Mouse (Mus musculus): ENCODE results near the gene Gm13290. TPM values are rescaled to one million over a fixed set of nuclear protein-coding genes. Genes with fewer than 3 reads are reported as not detected.
"Not testable (repeated sequence)": the region's sequence is repeated elsewhere in the genome, so short reads cannot be mapped to it uniquely, and the experiment has no call there.

The Gm13290 gene
- total and polyA plus RNA-seq, 3 experiments: not detected

- H3K9ac ChIP-seq (ENCODE audit: insufficient read depth, low read depth); H3K36me3 ChIP-seq (replicated peaks in 1 of 2; ENCODE audit: control insufficient read depth in 1 of 2, insufficient read depth in 1 of 2, low read length in 1 of 2); H3K9me3 ChIP-seq (replicated peaks; ENCODE audit: low read length); dilution Hi-C loops (cut with MboI; ENCODE audit: extremely low pct_ligation_motif_present, extremely low pct_unique_long_range_greater_than_20kb, low sequenced_read_pairs); H3K4me1 ChIP-seq (ENCODE audit: control insufficient read depth in 1 of 2, insufficient read depth in 2 of 2); H3K27ac ChIP-seq (ENCODE audit: insufficient read depth, low read depth); in situ Hi-C loops (cut with MboI; ENCODE audit: low pct_ligation_motif_present, low pct_unique_long_range_greater_than_20kb, low sequenced_read_pairs); H3K79me2 ChIP-seq (replicated peaks; ENCODE audit: control insufficient read depth, extremely low read depth, insufficient read depth, poor library complexity, severe bottlenecking); DNase-seq (ENCODE audit: extremely low read depth); H3K4me3 ChIP-seq (replicated peaks in 1 of 3; ENCODE audit: low read depth in 2 of 3, low read length in 2 of 3, poor library complexity in 1 of 3): not testable (repeated sequence)
- H3K27me3 ChIP-seq (replicated peaks): peaks cover 11% of the 10 kb centered on the region
- peak within 1 kb of the TSS; percentile 32; the same call in 1 of the 2 replicates for H3K4me2 ChIP-seq (ENCODE audit: insufficient read depth, low read depth, poor library complexity, severe bottlenecking)
These were observed 29.3 kb downstream of the Gm13290 start, which contains the start of gene Gm13287 for GRCm38 (mm10) chr4:88802954-88803353. Gm13287 (plus strand) TSS chr4:88803254.

- in situ Hi-C loops (cut with MboI; ENCODE audit: low pct_ligation_motif_present, low pct_unique_long_range_greater_than_20kb, low sequenced_read_pairs); H3K9me3 ChIP-seq (replicated peaks; ENCODE audit: low read length); dilution Hi-C loops (cut with MboI; ENCODE audit: extremely low pct_ligation_motif_present, extremely low pct_unique_long_range_greater_than_20kb, low sequenced_read_pairs); H3K79me2 ChIP-seq (replicated peaks; ENCODE audit: control insufficient read depth, extremely low read depth, insufficient read depth, poor library complexity, severe bottlenecking); H3K4me1 ChIP-seq (ENCODE audit: control insufficient read depth in 1 of 2, insufficient read depth in 2 of 2); DNase-seq (ENCODE audit: extremely low read depth); H3K27ac ChIP-seq (ENCODE audit: insufficient read depth, low read depth); H3K36me3 ChIP-seq (replicated peaks in 1 of 2; ENCODE audit: control insufficient read depth in 1 of 2, insufficient read depth in 1 of 2, low read length in 1 of 2); H3K4me2 ChIP-seq (ENCODE audit: insufficient read depth, low read depth, poor library complexity, severe bottlenecking); H3K9ac ChIP-seq (ENCODE audit: insufficient read depth, low read depth): not testable (repeated sequence)
- Histone ChIP-seq H3K4me3 (replicated peaks in 1 of 3; ENCODE audit: low read depth in 2 of 3, low read length in 2 of 3, poor library complexity in 1 of 3) (peak within 1 kb of the TSS in 1 of 3 experiments; percentile 25), H3K27me3 (replicated peaks) (peaks cover 30% of the 10 kb centered on the region)
These were observed 31.6 kb downstream of the Gm13290 start, which contains the start of gene Gm13288 for GRCm38 (mm10) chr4:88805231-88805630. Gm13288 (plus strand) TSS chr4:88805531.

GRCm38 (mm10) chr4:88805761-88806160 lies 32.1 kb downstream of the Gm13290 start:
- H3K27ac ChIP-seq (ENCODE audit: insufficient read depth, low read depth); H3K9ac ChIP-seq (ENCODE audit: insufficient read depth, low read depth); H3K4me2 ChIP-seq (ENCODE audit: insufficient read depth, low read depth, poor library complexity, severe bottlenecking); H3K9me3 ChIP-seq (replicated peaks; ENCODE audit: low read length); H3K79me2 ChIP-seq (replicated peaks; ENCODE audit: control insufficient read depth, extremely low read depth, insufficient read depth, poor library complexity, severe bottlenecking); dilution Hi-C loops (cut with MboI; ENCODE audit: extremely low pct_ligation_motif_present, extremely low pct_unique_long_range_greater_than_20kb, low sequenced_read_pairs); in situ Hi-C loops (cut with MboI; ENCODE audit: low pct_ligation_motif_present, low pct_unique_long_range_greater_than_20kb, low sequenced_read_pairs); H3K36me3 ChIP-seq (replicated peaks in 1 of 2; ENCODE audit: control insufficient read depth in 1 of 2, insufficient read depth in 1 of 2, low read length in 1 of 2); H3K4me1 ChIP-seq (ENCODE audit: control insufficient read depth in 1 of 2, insufficient read depth in 2 of 2); DNase-seq (ENCODE audit: extremely low read depth): not testable (repeated sequence)
- peaks cover 36% of the 10 kb centered on the region for H3K27me3 ChIP-seq (replicated peaks)
- peak overlapping the region in 1 of 3 experiments; percentile 25 for H3K4me3 ChIP-seq (replicated peaks in 1 of 3; ENCODE audit: low read depth in 2 of 3, low read length in 2 of 3, poor library complexity in 1 of 3)

- Histone ChIP-seq H3K79me2 (replicated peaks; ENCODE audit: control insufficient read depth, extremely low read depth, insufficient read depth, poor library complexity, severe bottlenecking) (no peaks in the 10 kb centered on the region), H3K4me1 (ENCODE audit: control insufficient read depth in 1 of 2, insufficient read depth in 2 of 2) (no peaks in the 10 kb centered on the region), H3K27ac (ENCODE audit: insufficient read depth, low read depth) (no peak within 1 kb of the TSS), H3K4me3 (replicated peaks in 1 of 3; ENCODE audit: low read depth in 2 of 3, low read length in 2 of 3, poor library complexity in 1 of 3) (no peak within 1 kb of the TSS), H3K36me3 (replicated peaks in 1 of 2; ENCODE audit: control insufficient read depth in 1 of 2, insufficient read depth in 1 of 2, low read length in 1 of 2) (no peaks in the 10 kb centered on the region), H3K9me3 (replicated peaks; ENCODE audit: low read length) (peaks cover 10% of the 10 kb centered on the region), H3K4me2 (ENCODE audit: insufficient read depth, low read depth, poor library complexity, severe bottlenecking) (no peak within 1 kb of the TSS), H3K27me3 (replicated peaks) (peaks cover 46% of the 10 kb centered on the region), H3K9ac (ENCODE audit: insufficient read depth, low read depth) (no peak within 1 kb of the TSS)
- DNase-seq (ENCODE audit: extremely low read depth): no peak
- in situ Hi-C loops (cut with MboI; ENCODE audit: low pct_ligation_motif_present, low pct_unique_long_range_greater_than_20kb, low sequenced_read_pairs): no loop called here
- no peak for TF ChIP-seq JUND (conservative IDR thresholded peaks at IDR 0.05; ENCODE audit: low read depth, low read length)
- TF ChIP-seq POLR2AphosphoS2 (IDR thresholded peaks at IDR 0.05; ENCODE audit: low read depth, low read length): no peak
- no peak for TF ChIP-seq ZNF384 (IDR thresholded peaks at IDR 0.05; ENCODE audit: low read depth, low read length)
- TF ChIP-seq RAD21 (IDR thresholded peaks at IDR 0.05; ENCODE audit: low read depth, low read length): no peak
- TF ChIP-seq ZKSCAN1 (IDR thresholded peaks at IDR 0.05; ENCODE audit: borderline replicate concordance, low read depth, low read length): no peak
- no peak for TF ChIP-seq MYC (IDR thresholded peaks at IDR 0.05; ENCODE audit: low read depth, low read length)
- no peak for TF ChIP-seq MXI1 (IDR thresholded peaks at IDR 0.05; ENCODE audit: low read depth, low read length)
- no peak for TF ChIP-seq MAZ (IDR thresholded peaks at IDR 0.05; ENCODE audit: low read depth, low read length)
- no peak for TF ChIP-seq CHD2 (IDR thresholded peaks at IDR 0.05; ENCODE audit: low read length)
- no peak for TF ChIP-seq NELFE (IDR thresholded peaks at IDR 0.05; ENCODE audit: low read depth, low read length)
- no peak for TF ChIP-seq TBP (conservative IDR thresholded peaks at IDR 0.05; ENCODE audit: low read depth, low read length)
- TF ChIP-seq SIN3A (IDR thresholded peaks at IDR 0.05; ENCODE audit: low read length): no peak
- no peak for TF ChIP-seq E2F4 (IDR thresholded peaks at IDR 0.05; ENCODE audit: insufficient replicate concordance, low read depth, low read length)
- no peak for TF ChIP-seq MAFK (IDR thresholded peaks at IDR 0.05; ENCODE audit: insufficient replicate concordance, low read length)
- no peak for TF ChIP-seq CTCF (conservative IDR thresholded peaks at IDR 0.05 in 1 of 2, IDR thresholded peaks at IDR 0.05 in 1 of 2; ENCODE audit: low read depth in 2 of 2, low read length in 2 of 2)
- TF ChIP-seq USF1 (IDR thresholded peaks at IDR 0.05; ENCODE audit: low read depth, low read length): no peak
- TF ChIP-seq KAT2A (IDR thresholded peaks at IDR 0.05; ENCODE audit: insufficient replicate concordance, low read length): no peak
- dilution Hi-C loops (cut with MboI; ENCODE audit: extremely low pct_ligation_motif_present, extremely low pct_unique_long_range_greater_than_20kb, low sequenced_read_pairs): no loop called here
These were observed 42.3 kb downstream of the Gm13290 start, which contains the start of gene Ifna7 for GRCm38 (mm10) chr4:88815928-88816327. Ifna7 (plus strand) TSS chr4:88816228.

All from CH12.LX (cell line).